Mouse (Mus musculus): ENCODE results near the gene Sobp. TPM values are rescaled to one million over a fixed set of nuclear protein-coding genes. Genes with fewer than 3 reads are reported as not detected.
A peak's percentile ranks its signal among the peaks of the same experiment; 100 is the strongest.

Gene Sobp
- total RNA-seq, 1 experiment = 0.31 TPM

DNA sequence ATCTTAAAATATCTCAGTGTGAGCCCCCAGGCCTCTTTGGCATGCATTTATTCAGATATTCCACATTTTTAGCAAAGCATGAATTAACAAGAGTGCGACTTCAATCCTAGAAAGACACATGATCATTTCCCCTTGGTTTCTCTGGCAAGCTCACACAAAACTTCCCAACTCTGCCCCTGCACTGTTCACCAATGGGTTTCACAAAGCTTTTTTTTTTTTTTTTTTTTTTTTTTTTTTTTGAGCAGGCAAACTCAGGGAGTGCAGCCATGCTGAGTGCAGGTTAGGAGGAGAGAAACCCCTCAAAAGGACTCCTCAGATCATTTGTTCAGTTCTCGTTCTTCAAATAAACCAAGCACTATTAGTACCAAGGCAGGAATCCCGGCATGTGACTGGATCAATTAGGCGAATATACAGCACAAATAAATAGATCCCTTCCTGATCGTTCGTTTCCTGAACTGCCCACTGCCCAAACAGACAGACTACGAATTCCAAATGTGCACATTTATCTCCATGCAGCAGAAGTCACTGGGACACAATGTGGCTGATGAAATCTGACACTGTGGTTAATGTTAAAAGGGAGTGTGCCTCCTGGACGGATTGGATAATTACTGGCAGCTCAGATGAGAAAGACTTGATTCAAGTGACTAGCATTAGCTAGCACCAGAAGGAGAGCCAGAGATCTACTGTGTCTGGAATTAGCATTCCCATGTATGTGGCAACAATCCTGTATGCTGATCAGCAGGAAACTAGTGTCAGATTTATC is 53.5 kb downstream of the Sobp start:
- Histone ChIP-seq H3K4me3 (ENCODE audit: insufficient read depth in 1 of 2, low read depth in 1 of 2, low read length in 2 of 2, poor library complexity in 1 of 2, severe bottlenecking in 1 of 2) (no peak overlapping the region), H3K9me3 (ENCODE audit: control insufficient read depth, insufficient read depth, low read depth, low read length) (no peaks in the 10 kb centered on the region), H3K27ac (ENCODE audit: insufficient read depth, low read depth, low read length, poor library complexity, severe bottlenecking) (no peak overlapping the region), H3K9ac (ENCODE audit: insufficient read depth, low read depth, low read length, poor library complexity, severe bottlenecking) (no peak overlapping the region), H3K36me3 (ENCODE audit: control insufficient read depth, insufficient read depth, low read length, poor library complexity, severe bottlenecking) (no peaks in the 10 kb centered on the region), H3K4me1 (ENCODE audit: control insufficient read depth in 2 of 2, insufficient read depth in 2 of 2, low read length in 2 of 2, poor library complexity in 1 of 2) (no peaks in the 10 kb centered on the region)
- no peak for TF ChIP-seq ZC3H11A (IDR thresholded peaks at IDR 0.05; ENCODE audit: borderline replicate concordance, low read depth, low read length)
- TF ChIP-seq CHD2 (IDR thresholded peaks at IDR 0.05; ENCODE audit: low read depth, low read length) = no peak
- peak; percentile 54; the same call in 1 of the 2 replicates for TF ChIP-seq ZNF384 (IDR thresholded peaks at IDR 0.05; ENCODE audit: low read depth, low read length)
- in situ Hi-C loops (cut with MboI; ENCODE audit: low sequenced_read_pairs in 2 of 2, unreplicated experiment in 2 of 2) = no loop called here
- DNase-seq (ENCODE audit: low read depth, low spot score) = no peak

DNA sequence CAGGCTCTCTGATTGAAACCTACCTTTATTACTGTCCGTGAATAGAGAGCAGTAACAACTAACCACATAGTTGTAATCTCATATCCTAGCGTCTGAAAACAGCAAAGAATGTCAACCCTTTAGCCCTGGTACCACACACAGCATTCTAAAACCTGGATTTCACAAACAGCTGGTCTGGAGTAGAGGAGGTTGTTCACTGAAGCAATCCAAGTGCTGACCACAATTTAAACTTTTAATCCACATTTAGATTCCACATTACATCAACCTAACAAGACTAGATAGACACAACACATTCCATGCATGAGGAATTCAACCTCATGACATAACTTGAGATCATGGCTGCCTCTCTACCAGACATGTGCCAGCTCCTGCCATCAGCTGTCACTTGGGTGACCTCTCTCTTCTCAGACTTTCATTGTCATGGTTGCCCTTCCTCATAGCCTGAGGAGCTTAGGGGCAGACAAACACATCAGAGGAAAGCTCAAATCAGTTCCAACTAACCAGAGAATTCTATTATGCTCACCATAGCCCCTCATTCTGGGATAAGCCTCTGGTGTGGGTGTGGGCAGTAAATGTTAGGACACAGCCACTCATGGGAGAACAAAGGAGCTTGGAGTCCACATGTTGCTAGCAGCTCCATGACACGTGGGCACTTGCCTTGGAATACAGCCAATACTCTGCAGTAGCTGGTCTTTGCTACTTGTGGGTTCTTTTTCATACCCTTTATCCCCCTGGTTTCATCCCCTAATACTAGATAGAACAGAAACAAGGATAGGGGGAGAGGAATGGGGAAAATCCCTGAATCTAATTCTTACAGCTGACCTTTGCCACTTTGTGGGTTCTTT is 58.0 kb downstream of the Sobp start:
- H3K4me1 ChIP-seq (ENCODE audit: control insufficient read depth in 2 of 2, insufficient read depth in 2 of 2, low read length in 2 of 2, poor library complexity in 1 of 2) = no peaks in the 10 kb centered on the region
- no peak overlapping the region for H3K4me3 ChIP-seq (ENCODE audit: insufficient read depth in 1 of 2, low read depth in 1 of 2, low read length in 2 of 2, poor library complexity in 1 of 2, severe bottlenecking in 1 of 2)
- in situ Hi-C loops (cut with MboI; ENCODE audit: low sequenced_read_pairs in 2 of 2, unreplicated experiment in 2 of 2) = no loop called here
- no peaks in the 10 kb centered on the region for H3K36me3 ChIP-seq (ENCODE audit: control insufficient read depth, insufficient read depth, low read length, poor library complexity, severe bottlenecking)
- TF ChIP-seq CHD2 (IDR thresholded peaks at IDR 0.05; ENCODE audit: low read depth, low read length) (no peak), HCFC1 (IDR thresholded peaks at IDR 0.05; ENCODE audit: borderline replicate concordance, insufficient read depth, low read length) (no peak), ZNF384 (IDR thresholded peaks at IDR 0.05; ENCODE audit: low read depth, low read length) (no peak), ZC3H11A (IDR thresholded peaks at IDR 0.05; ENCODE audit: borderline replicate concordance, low read depth, low read length) (no peak), MAFK (IDR thresholded peaks at IDR 0.05; ENCODE audit: insufficient read depth, low read depth, low read length) (no peak)
- no peaks in the 10 kb centered on the region for H3K9me3 ChIP-seq (ENCODE audit: control insufficient read depth, insufficient read depth, low read depth, low read length)
- H3K9ac ChIP-seq (ENCODE audit: insufficient read depth, low read depth, low read length, poor library complexity, severe bottlenecking) = no peak overlapping the region
- H3K27ac ChIP-seq (ENCODE audit: insufficient read depth, low read depth, low read length, poor library complexity, severe bottlenecking) = no peak overlapping the region
- DNase-seq (ENCODE audit: low read depth, low spot score) = no peak

DNA sequence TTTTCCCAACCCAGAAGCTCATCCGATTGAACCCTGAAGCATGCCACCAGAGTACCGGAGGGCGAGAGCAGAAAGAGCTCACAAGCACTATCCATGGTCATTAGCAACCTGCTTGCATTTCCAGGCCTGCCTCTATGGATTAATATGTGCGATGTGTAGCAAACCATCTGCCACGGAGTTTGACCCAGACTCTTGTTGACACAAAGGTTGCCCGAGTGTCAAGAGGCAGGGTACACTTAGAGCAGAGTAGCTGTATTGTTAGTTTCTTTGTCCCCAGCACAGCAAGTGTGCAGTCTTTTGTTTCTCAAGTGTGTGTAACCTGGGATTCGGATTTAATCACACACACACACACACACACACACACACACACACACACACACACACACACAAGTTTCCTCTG is 62.0 kb downstream of the Sobp start:
- no peaks in the 10 kb centered on the region for H3K9me3 ChIP-seq (ENCODE audit: control insufficient read depth, insufficient read depth, low read depth, low read length)
- in situ Hi-C loops (cut with MboI; ENCODE audit: low sequenced_read_pairs in 2 of 2, unreplicated experiment in 2 of 2) = no loop called here
- no peaks in the 10 kb centered on the region for H3K4me1 ChIP-seq (ENCODE audit: control insufficient read depth in 2 of 2, insufficient read depth in 2 of 2, low read length in 2 of 2, poor library complexity in 1 of 2)
- H3K4me3 ChIP-seq (ENCODE audit: insufficient read depth in 1 of 2, low read depth in 1 of 2, low read length in 2 of 2, poor library complexity in 1 of 2, severe bottlenecking in 1 of 2) = no peak overlapping the region
- no peak for DNase-seq (ENCODE audit: low read depth, low spot score)
- no peak for TF ChIP-seq ZNF384 (IDR thresholded peaks at IDR 0.05; ENCODE audit: low read depth, low read length)
- no peak for TF ChIP-seq MAFK (IDR thresholded peaks at IDR 0.05; ENCODE audit: insufficient read depth, low read depth, low read length)
- no peak for TF ChIP-seq ZC3H11A (IDR thresholded peaks at IDR 0.05; ENCODE audit: borderline replicate concordance, low read depth, low read length)
- no peak for TF ChIP-seq HCFC1 (IDR thresholded peaks at IDR 0.05; ENCODE audit: borderline replicate concordance, insufficient read depth, low read length)
- no peak for TF ChIP-seq CHD2 (IDR thresholded peaks at IDR 0.05; ENCODE audit: low read depth, low read length)
- no peak overlapping the region for H3K9ac ChIP-seq (ENCODE audit: insufficient read depth, low read depth, low read length, poor library complexity, severe bottlenecking)
- H3K36me3 ChIP-seq (ENCODE audit: control insufficient read depth, insufficient read depth, low read length, poor library complexity, severe bottlenecking) = no peaks in the 10 kb centered on the region
- no peak overlapping the region for H3K27ac ChIP-seq (ENCODE audit: insufficient read depth, low read depth, low read length, poor library complexity, severe bottlenecking)

DNA sequence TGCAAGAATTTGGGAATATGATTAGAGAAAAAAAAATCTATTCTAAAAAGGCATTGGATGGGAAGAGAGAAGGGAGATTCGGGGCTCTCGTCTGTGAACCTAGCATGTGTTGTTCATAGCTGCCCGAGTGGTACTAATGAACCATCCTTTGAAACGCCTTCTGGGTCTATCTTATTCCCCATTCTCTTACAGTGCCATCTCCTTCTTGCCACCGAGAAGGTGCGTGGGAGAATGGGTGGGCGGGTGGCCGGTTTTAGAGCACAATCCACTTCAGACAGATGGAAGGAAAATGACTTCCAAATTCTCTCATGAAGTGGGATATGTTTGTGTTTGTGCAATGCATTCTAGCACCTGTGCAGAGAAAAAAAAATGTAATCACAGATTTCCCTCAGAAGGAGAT is 67.7 kb downstream of the Sobp start:
- H3K4me1 ChIP-seq (ENCODE audit: control insufficient read depth in 2 of 2, insufficient read depth in 2 of 2, low read length in 2 of 2, poor library complexity in 1 of 2) = no peaks in the 10 kb centered on the region
- H3K9ac ChIP-seq (ENCODE audit: insufficient read depth, low read depth, low read length, poor library complexity, severe bottlenecking) = no peak overlapping the region
- no peak overlapping the region for H3K27ac ChIP-seq (ENCODE audit: insufficient read depth, low read depth, low read length, poor library complexity, severe bottlenecking)
- H3K9me3 ChIP-seq (ENCODE audit: control insufficient read depth, insufficient read depth, low read depth, low read length) = no peaks in the 10 kb centered on the region
- no peaks in the 10 kb centered on the region for H3K36me3 ChIP-seq (ENCODE audit: control insufficient read depth, insufficient read depth, low read length, poor library complexity, severe bottlenecking)
- H3K4me3 ChIP-seq (ENCODE audit: insufficient read depth in 1 of 2, low read depth in 1 of 2, low read length in 2 of 2, poor library complexity in 1 of 2, severe bottlenecking in 1 of 2) = no peak overlapping the region
- TF ChIP-seq ZC3H11A (IDR thresholded peaks at IDR 0.05; ENCODE audit: borderline replicate concordance, low read depth, low read length) = no peak
- TF ChIP-seq ZNF384 (IDR thresholded peaks at IDR 0.05; ENCODE audit: low read depth, low read length) = no peak
- no peak for TF ChIP-seq HCFC1 (IDR thresholded peaks at IDR 0.05; ENCODE audit: borderline replicate concordance, insufficient read depth, low read length)
- TF ChIP-seq CHD2 (IDR thresholded peaks at IDR 0.05; ENCODE audit: low read depth, low read length) = no peak
- TF ChIP-seq MAFK (IDR thresholded peaks at IDR 0.05; ENCODE audit: insufficient read depth, low read depth, low read length) = no peak
- in situ Hi-C loops (cut with MboI; ENCODE audit: low sequenced_read_pairs in 2 of 2, unreplicated experiment in 2 of 2) = no loop called here
- DNase-seq (ENCODE audit: low read depth, low spot score) = no peak
